Mouse (Mus musculus): Measurements from ENCODE around the gene Ercc2. TPM values are rescaled to one million over a fixed set of nuclear protein-coding genes. Genes with fewer than 3 reads are reported as not detected.

The Ercc2 gene
- polyA plus RNA-seq, 1 experiment from 2014 or later, result 20.9 TPM

GRCm38 (mm10) chr7:19441448-19442091 is 59.8 kb downstream of the Ercc2 start:
- H3K4me3 ChIP-seq, result no peak overlapping the region
- ATAC-seq (ENCODE audit: low FRiP score), result no peak
- no peak overlapping the region for H3K4me2 ChIP-seq
- no peaks in the 10 kb centered on the region for H3K4me1 ChIP-seq (replicated peaks)
- H3K36me3 ChIP-seq, result peaks cover 90% of the 10 kb centered on the region
- H3K9ac ChIP-seq, result no peak overlapping the region
- no peak overlapping the region for H3K27ac ChIP-seq
- 90% methylated on average over 9 of the region's 9 CpGs for WGBS
- H3K9me3 ChIP-seq, result no peaks in the 10 kb centered on the region
- no peaks in the 10 kb centered on the region for H3K27me3 ChIP-seq

- Histone ChIP-seq H3K9me3 (no peaks in the 10 kb centered on the region), H3K27ac (no peak overlapping the region), H3K4me2 (no peak overlapping the region), H3K27me3 (no peaks in the 10 kb centered on the region), H3K9ac (no peak overlapping the region), H3K4me1 (replicated peaks) (no peaks in the 10 kb centered on the region), H3K36me3 (peaks cover 89% of the 10 kb centered on the region), H3K4me3 (no peak overlapping the region)
- ATAC-seq (ENCODE audit: low FRiP score), result peak; percentile 43; the same call in 1 of the 2 replicates
- WGBS, result 41% methylated on average over 3 of the region's 3 CpGs
Observed at GRCm38 (mm10) chr7:19443344-19443743, 61.5 kb downstream of the Ercc2 start.

- Histone ChIP-seq H3K9me3 (no peaks in the 10 kb centered on the region), H3K27ac (no peak overlapping the region), H3K4me1 (replicated peaks) (no peaks in the 10 kb centered on the region), H3K4me3 (no peak overlapping the region), H3K4me2 (no peak overlapping the region), H3K9ac (no peak overlapping the region), H3K36me3 (peaks cover 94% of the 10 kb centered on the region), H3K27me3 (no peaks in the 10 kb centered on the region)
- no peak for ATAC-seq (ENCODE audit: low FRiP score)
- 82% methylated on average over 12 of the region's 12 CpGs for WGBS
Observed at GRCm38 (mm10) chr7:19444801-19445200, 63.0 kb downstream of the Ercc2 start.

MicroRNAs within 50 kb of the gene (microRNA counts, 519-probe panel; counts per million panel counts)
- 51.3 counts per million for microRNA mmu-miR-343

Small RNA genes lying within 50 kb of the gene (microRNA-seq; reads per million reads assigned to microRNA genes)
- gene Mir343, result not detected

Other genes with a start within 250 kb of the Ercc2 start
- gene Qpctl, start 232.7 kb upstream of the Ercc2 start, polyA plus RNA-seq (2015; fragmentation: Nextera tagmentation; extraction: Ambion mirVana), result 23.1 and 23.8 TPM in 2 replicates
- gene Snrpd2, start 232.3 kb upstream of the Ercc2 start, polyA plus RNA-seq (2015; fragmentation: Nextera tagmentation; extraction: Ambion mirVana), result 123 and 128 TPM in 2 replicates
- 1.6 and 2.3 TPM in 2 replicates for gene Gipr, start 215.9 kb upstream of the Ercc2 start, polyA plus RNA-seq (2015; fragmentation: Nextera tagmentation; extraction: Ambion mirVana)
- gene Eml2, start 205.6 kb upstream of the Ercc2 start, polyA plus RNA-seq (2015; fragmentation: Nextera tagmentation; extraction: Ambion mirVana), result 6.6 and 8.2 TPM in 2 replicates
- 1.8 and 2.3 TPM in 2 replicates for gene Gpr4, start 169.5 kb upstream of the Ercc2 start, polyA plus RNA-seq (2015; fragmentation: Nextera tagmentation; extraction: Ambion mirVana)
- gene Opa3, start 153.7 kb upstream of the Ercc2 start, polyA plus RNA-seq (2015; fragmentation: Nextera tagmentation; extraction: Ambion mirVana), result 36.9 and 37.1 TPM in 2 replicates
- gene Vasp, start 110.2 kb upstream of the Ercc2 start, polyA plus RNA-seq (2015; fragmentation: Nextera tagmentation; extraction: Ambion mirVana), result 38.5 and 39.7 TPM in 2 replicates
- 0.49 and 0.69 TPM in 2 replicates for gene Ppm1n, start 101.9 kb upstream of the Ercc2 start, polyA plus RNA-seq (2015; fragmentation: Nextera tagmentation; extraction: Ambion mirVana)
- 101 and 104 TPM in 2 replicates for gene Rtn2, start 99.4 kb upstream of the Ercc2 start, polyA plus RNA-seq (2015; fragmentation: Nextera tagmentation; extraction: Ambion mirVana)
- gene Fosb, start 72.0 kb upstream of the Ercc2 start, polyA plus RNA-seq (2015; fragmentation: Nextera tagmentation; extraction: Ambion mirVana), result 0.06 and 0.08 TPM in 2 replicates
- 84.9 and 96.6 TPM in 2 replicates for gene Ercc1, start 37.2 kb upstream of the Ercc2 start, polyA plus RNA-seq (2015; fragmentation: Nextera tagmentation; extraction: Ambion mirVana)
- 20.9 and 22.1 TPM in 2 replicates for gene Cd3eap, start 22.5 kb upstream of the Ercc2 start, polyA plus RNA-seq (2015; fragmentation: Nextera tagmentation; extraction: Ambion mirVana)
- 1.4 and 2.2 TPM in 2 replicates for gene Ppp1r13l, start 22.3 kb upstream of the Ercc2 start, polyA plus RNA-seq (2015; fragmentation: Nextera tagmentation; extraction: Ambion mirVana)
- gene Klc3, start 22.1 kb downstream of the Ercc2 start, polyA plus RNA-seq (2015; fragmentation: Nextera tagmentation; extraction: Ambion mirVana), result 2.1 and 2.4 TPM in 2 replicates
- 0.81 and 0.87 TPM in 2 replicates for gene Ckm, start 22.8 kb downstream of the Ercc2 start, polyA plus RNA-seq (2015; fragmentation: Nextera tagmentation; extraction: Ambion mirVana)
- 16.1 TPM in 2 replicates for gene Mark4, start 76.8 kb downstream of the Ercc2 start, polyA plus RNA-seq (2015; fragmentation: Nextera tagmentation; extraction: Ambion mirVana)
- 0.38 and 0.43 TPM in 2 replicates for gene Exoc3l2, start 81.3 kb downstream of the Ercc2 start, polyA plus RNA-seq (2015; fragmentation: Nextera tagmentation; extraction: Ambion mirVana)
- 3.2 and 3.5 TPM in 2 replicates for gene Bloc1s3, start 126.4 kb downstream of the Ercc2 start, polyA plus RNA-seq (2015; fragmentation: Nextera tagmentation; extraction: Ambion mirVana)
- gene Trappc6a, start 126.4 kb downstream of the Ercc2 start, polyA plus RNA-seq (2015; fragmentation: Nextera tagmentation; extraction: Ambion mirVana), result 43.9 and 44.9 TPM in 2 replicates
- gene Nkpd1, start 135.8 kb downstream of the Ercc2 start, polyA plus RNA-seq (2015; fragmentation: Nextera tagmentation; extraction: Ambion mirVana), result 0.32 and 0.50 TPM in 2 replicates
- gene Ppp1r37, start 181.1 kb downstream of the Ercc2 start, polyA plus RNA-seq (2015; fragmentation: Nextera tagmentation; extraction: Ambion mirVana), result 32.1 and 32.7 TPM in 2 replicates
- gene Zfp296, start 195.3 kb downstream of the Ercc2 start, polyA plus RNA-seq (2015; fragmentation: Nextera tagmentation; extraction: Ambion mirVana), result 0.17 and 0.22 TPM in 2 replicates
- 139 and 144 TPM in 2 replicates for gene Gemin7, start 195.6 kb downstream of the Ercc2 start, polyA plus RNA-seq (2015; fragmentation: Nextera tagmentation; extraction: Ambion mirVana)
- 54.2 and 60.5 TPM in 2 replicates for gene Clasrp, start 222.5 kb downstream of the Ercc2 start, polyA plus RNA-seq (2015; fragmentation: Nextera tagmentation; extraction: Ambion mirVana)
- 4.9 and 5.4 TPM in 2 replicates for gene Relb, start 247.4 kb downstream of the Ercc2 start, polyA plus RNA-seq (2015; fragmentation: Nextera tagmentation; extraction: Ambion mirVana)